Mouse (Mus musculus) ES-E14 (cell line): ENCODE data around the gene 4930442H23Rik.

ENCODE experiments used
- CHD2 ChIP-seq: IDR thresholded peaks from 2 replicates; pipeline ENCODE4 v1.6.1; 2014; ENCODE audit warnings: mild to moderate bottlenecking, low read depth, low read length, inconsistent platforms
- ZC3H11A ChIP-seq: IDR thresholded peaks from 2 replicates; pipeline ENCODE4 v1.6.1; 2012; ENCODE audit warnings: low read depth, mild to moderate bottlenecking, inconsistent platforms, low read length, borderline replicate concordance

- no peak for TF ChIP-seq CHD2
- TF ChIP-seq ZC3H11A = no peak
Measured at GRCm38 (mm10) chr10:81210154-81210553, 26.5 kb upstream of the 4930442H23Rik start.
